Mouse (Mus musculus): ENCODE data around the gene Ccdc30.
A peak's percentile ranks its signal among the peaks of the same experiment; 100 is the strongest.

DNA sequence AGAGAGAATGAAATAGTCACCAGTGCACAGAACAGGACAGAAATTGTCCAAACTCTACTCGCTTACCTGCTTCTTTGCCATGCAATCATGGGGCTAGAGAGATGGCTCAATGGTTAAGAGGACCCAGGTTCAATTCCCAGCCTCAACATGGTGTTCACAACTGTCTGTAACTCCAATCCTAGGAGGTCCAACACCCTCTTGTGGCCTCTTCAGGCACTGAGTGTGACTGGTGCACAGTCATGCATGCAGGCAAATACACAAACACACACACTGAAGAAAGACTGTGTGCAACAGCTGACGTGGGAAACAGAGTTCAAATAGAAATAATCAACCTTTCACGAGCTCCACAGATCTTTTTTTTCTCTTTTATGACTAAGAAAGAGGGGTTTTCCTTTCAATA is 53.1 kb downstream of the Ccdc30 start:
- TF ChIP-seq CTCF (IDR thresholded peaks at IDR 0.05; ENCODE audit: low read depth, low read length) = peak; percentile 17
- no peak for TF ChIP-seq EP300 (IDR thresholded peaks at IDR 0.05; ENCODE audit: insufficient read depth, low read depth, low read length)
